Mouse (Mus musculus): ENCODE measurements around the gene Ncstn. TPM values are rescaled to one million over a fixed set of nuclear protein-coding genes. Genes with fewer than 3 reads are reported as not detected.

Ncstn gene
- polyA plus RNA-seq, 1 experiment from 2014 or later = 95.9 TPM

DNA sequence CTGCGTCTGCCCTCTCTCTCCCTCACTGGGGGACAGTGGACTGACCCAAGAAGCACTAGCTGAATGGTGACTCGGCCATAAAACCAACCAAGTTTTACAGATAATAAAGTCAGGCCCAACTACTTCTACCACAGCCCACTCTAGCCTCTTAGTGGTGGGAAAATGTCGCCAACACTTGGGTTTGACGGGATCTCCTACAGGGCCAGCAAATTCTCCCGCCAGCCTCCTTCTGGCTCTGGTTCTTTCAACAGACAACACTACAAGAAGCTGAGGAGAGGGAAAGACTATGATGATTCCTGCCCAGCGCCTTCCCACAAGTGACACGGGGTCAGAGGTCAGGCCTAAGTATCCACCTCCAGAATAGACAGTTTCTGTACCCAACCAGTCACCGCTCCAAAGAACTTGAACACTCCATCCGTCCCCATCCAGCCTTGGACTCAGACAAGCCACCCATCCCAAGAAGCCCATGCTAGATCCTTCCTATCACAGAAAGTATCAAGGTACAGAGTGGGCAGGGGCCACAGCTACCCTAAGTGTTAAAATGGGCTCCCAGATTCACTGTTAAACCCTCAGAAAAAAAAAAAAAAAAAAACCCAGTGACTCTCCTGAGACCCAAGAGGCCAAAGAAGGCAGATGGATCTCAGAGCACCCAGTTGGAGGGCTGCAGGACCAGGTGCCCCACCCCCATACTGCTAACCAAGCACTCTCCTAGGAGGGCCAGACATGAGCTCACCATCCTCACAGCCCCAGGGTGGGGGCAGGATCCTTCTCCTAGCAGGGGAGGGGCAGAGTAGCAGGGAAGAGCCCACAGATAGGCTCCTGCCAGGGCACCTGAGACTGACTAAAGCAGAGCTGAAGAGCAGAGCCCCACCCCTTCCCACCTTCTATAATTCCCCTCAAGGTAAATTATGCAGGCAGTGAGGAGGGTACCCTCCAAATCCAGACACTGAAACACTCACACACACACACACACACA is 64.0 kb downstream of the Ncstn start:
- peaks cover 61% of the 10 kb centered on the region for H3K4me1 ChIP-seq
- no peak overlapping the region for H3K27ac ChIP-seq
- H3K4me3 ChIP-seq = no peak overlapping the region
- no peaks in the 10 kb centered on the region for H3K9me3 ChIP-seq (replicated peaks)
- WGBS = 90% methylated on average over 9 of the region's 9 CpGs
- H3K27me3 ChIP-seq (ENCODE audit: low read depth, poor library complexity, severe bottlenecking) = no peaks in the 10 kb centered on the region
- peaks cover 70% of the 10 kb centered on the region for H3K36me3 ChIP-seq
- DNase-seq (ENCODE audit: low spot score) = no peak

DNA sequence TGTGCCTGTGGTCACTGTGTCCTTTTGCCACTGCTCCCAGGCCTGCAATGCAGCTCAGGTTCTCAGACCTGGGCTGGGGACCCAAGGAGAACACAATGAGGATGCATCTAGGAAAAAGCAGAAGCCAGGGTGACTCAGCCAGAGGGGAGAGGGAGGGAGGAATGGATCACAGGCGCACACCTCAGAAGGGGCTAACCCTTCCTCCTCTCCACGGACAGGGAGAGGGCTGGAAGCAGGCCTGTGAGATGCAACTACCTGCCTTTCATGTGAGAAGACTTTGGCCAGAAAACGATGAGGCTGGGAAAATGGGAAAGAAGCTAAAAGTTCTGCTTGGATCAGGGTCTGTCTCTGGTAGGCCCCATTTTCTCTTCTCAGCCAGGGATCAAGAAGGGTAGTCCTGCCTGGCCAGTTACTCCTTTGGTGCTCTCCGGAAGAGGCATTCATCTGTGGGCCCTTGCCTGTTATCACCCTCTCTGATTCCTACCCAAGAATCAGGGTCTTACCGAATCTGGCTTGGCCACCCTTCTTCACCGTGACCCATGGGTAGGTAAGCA is 65.0 kb downstream of the Ncstn start:
- no peaks in the 10 kb centered on the region for H3K9me3 ChIP-seq (replicated peaks)
- 87% methylated on average over 6 of the region's 6 CpGs for WGBS
- DNase-seq (ENCODE audit: low spot score) = no peak
- H3K4me3 ChIP-seq = peak overlapping the region; percentile 13; the same call in 1 of the 2 replicates
- peaks cover 57% of the 10 kb centered on the region for H3K4me1 ChIP-seq
- H3K27me3 ChIP-seq (ENCODE audit: low read depth, poor library complexity, severe bottlenecking) = no peaks in the 10 kb centered on the region
- H3K36me3 ChIP-seq = peaks cover 71% of the 10 kb centered on the region
- peak overlapping the region; percentile 73 for H3K27ac ChIP-seq

DNA sequence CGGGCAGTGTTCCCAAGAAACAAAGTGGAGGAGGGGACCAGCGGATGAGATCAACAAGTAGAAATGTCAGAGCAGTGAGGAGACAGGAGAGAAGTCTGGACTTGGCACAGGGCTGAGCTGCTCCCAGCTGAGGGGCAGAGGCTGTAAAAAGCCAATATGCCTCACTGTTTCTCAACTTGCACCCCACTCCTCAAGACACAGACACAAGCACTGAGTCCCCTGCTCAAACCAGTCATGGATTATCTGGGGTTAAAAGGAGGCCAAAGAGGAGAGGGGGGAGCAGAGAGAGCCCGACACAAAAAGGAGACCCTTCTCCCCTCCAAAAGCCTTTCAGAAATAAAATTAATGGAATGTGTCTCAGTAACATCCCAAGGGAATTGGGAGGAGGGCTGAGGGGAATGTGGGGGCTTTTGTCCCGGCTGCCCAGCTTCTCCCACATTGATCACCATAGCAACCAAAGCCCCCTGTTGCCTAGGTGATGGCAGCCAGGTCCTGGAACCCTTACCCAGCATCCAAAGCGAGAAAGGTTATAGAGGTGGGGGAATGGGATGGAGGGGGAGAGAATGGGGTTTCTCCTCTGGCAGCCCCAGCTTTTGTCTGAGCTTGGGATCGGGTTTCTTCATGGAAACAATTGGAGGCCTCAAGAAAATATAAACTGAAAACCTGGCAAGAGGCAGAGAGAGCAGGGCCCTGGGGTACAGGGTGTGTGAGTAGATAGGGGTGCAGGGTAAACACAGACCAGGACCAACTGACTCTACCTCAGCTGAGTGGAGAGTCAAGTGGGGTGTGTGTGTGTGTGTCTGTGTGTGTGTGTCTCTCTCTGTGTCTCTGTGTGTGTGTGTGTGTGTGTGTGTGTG is 65.7 kb downstream of the Ncstn start:
- Histone ChIP-seq H3K36me3 (peaks cover 71% of the 10 kb centered on the region), H3K9me3 (replicated peaks) (no peaks in the 10 kb centered on the region), H3K4me1 (peaks cover 52% of the 10 kb centered on the region), H3K27ac (peak overlapping the region; percentile 73), H3K27me3 (ENCODE audit: low read depth, poor library complexity, severe bottlenecking) (no peaks in the 10 kb centered on the region), H3K4me3 (peak overlapping the region; percentile 13; the same call in 1 of the 2 replicates)
- 50% methylated on average over 6 of the region's 6 CpGs for WGBS
- DNase-seq (ENCODE audit: low spot score) = peak; percentile 53

DNA sequence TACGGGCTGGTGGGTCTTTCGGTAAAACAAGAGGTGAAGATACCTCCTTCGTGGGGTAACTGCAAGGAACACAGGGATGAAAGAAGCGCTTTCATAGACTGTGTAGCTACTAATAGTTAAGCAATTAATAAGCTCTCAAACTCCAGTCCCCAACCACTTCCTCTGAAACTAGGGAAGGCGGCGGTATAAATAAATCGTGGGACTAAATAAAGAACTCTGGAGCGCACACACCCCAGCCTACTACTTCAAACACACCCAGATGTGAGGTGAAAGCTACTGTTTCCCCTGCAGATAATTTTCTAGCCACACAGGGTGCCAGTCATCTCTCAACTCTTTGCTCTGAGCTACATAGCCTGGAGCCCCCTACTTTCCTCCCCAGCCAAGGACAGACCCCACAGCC is 66.6 kb downstream of the Ncstn start:
- no peaks in the 10 kb centered on the region for H3K27me3 ChIP-seq (ENCODE audit: low read depth, poor library complexity, severe bottlenecking)
- no peak overlapping the region for H3K4me3 ChIP-seq
- WGBS = 90% methylated on average over 8 of the region's 8 CpGs
- no peak for DNase-seq (ENCODE audit: low spot score)
- peaks cover 75% of the 10 kb centered on the region for H3K36me3 ChIP-seq
- peak overlapping the region; percentile 73; the same call in 1 of the 2 replicates for H3K27ac ChIP-seq
- H3K4me1 ChIP-seq = peaks cover 50% of the 10 kb centered on the region
- H3K9me3 ChIP-seq (replicated peaks) = no peaks in the 10 kb centered on the region

Other genes with a start within 250 kb of the Ncstn start
- gene Cd84, start 243.1 kb downstream of the Ncstn start, polyA plus RNA-seq (2016; fragmentation: Nextera tagmentation; extraction: Ambion mirVana) = 0.23 and 0.44 TPM in 2 replicates
- not detected in 2 replicates for gene Gm10521, start 187.1 kb downstream of the Ncstn start, polyA plus RNA-seq (2016; fragmentation: Nextera tagmentation; extraction: Ambion mirVana)
- not detected in 2 replicates for gene Slamf6, start 165.3 kb downstream of the Ncstn start, polyA plus RNA-seq (2016; fragmentation: Nextera tagmentation; extraction: Ambion mirVana)
- 28.3 and 29.9 TPM in 2 replicates for gene Vangl2, start 54.4 kb downstream of the Ncstn start, polyA plus RNA-seq (2016; fragmentation: Nextera tagmentation; extraction: Ambion mirVana)
- gene Nhlh1, start 25.2 kb downstream of the Ncstn start, polyA plus RNA-seq (2016; fragmentation: Nextera tagmentation; extraction: Ambion mirVana) = not detected in 2 replicates
- 155 and 201 TPM in 2 replicates for gene Copa, start 266 bp downstream of the Ncstn start, polyA plus RNA-seq (2016; fragmentation: Nextera tagmentation; extraction: Ambion mirVana)
- 195 and 206 TPM in 2 replicates for gene Pex19, start 44.0 kb upstream of the Ncstn start, polyA plus RNA-seq (2016; fragmentation: Nextera tagmentation; extraction: Ambion mirVana)
- 125 and 156 TPM in 2 replicates for gene Dcaf8, start 65.3 kb upstream of the Ncstn start, polyA plus RNA-seq (2016; fragmentation: Nextera tagmentation; extraction: Ambion mirVana)
- 68.0 and 88.4 TPM in 2 replicates for gene Pea15a, start 124.0 kb upstream of the Ncstn start, polyA plus RNA-seq (2016; fragmentation: Nextera tagmentation; extraction: Ambion mirVana)
- 1.0 and 1.6 TPM in 2 replicates for gene Casq1, start 137.1 kb upstream of the Ncstn start, polyA plus RNA-seq (2016; fragmentation: Nextera tagmentation; extraction: Ambion mirVana)
- gene Atp1a4, start 175.6 kb upstream of the Ncstn start, polyA plus RNA-seq (2016; fragmentation: Nextera tagmentation; extraction: Ambion mirVana) = not detected in 2 replicates
- 30.0 and 40.8 TPM in 2 replicates for gene Igsf8, start 178.8 kb upstream of the Ncstn start, polyA plus RNA-seq (2016; fragmentation: Nextera tagmentation; extraction: Ambion mirVana)
- gene Atp1a2, start 215.3 kb upstream of the Ncstn start, polyA plus RNA-seq (2016; fragmentation: Nextera tagmentation; extraction: Ambion mirVana) = 0.62 and 3.2 TPM in 2 replicates
- 0.10 TPM in 1 of 2 replicates, not detected in the other for gene Kcnj9, start 246.5 kb upstream of the Ncstn start, polyA plus RNA-seq (2016; fragmentation: Nextera tagmentation; extraction: Ambion mirVana)